In the genomic region with DNA sequence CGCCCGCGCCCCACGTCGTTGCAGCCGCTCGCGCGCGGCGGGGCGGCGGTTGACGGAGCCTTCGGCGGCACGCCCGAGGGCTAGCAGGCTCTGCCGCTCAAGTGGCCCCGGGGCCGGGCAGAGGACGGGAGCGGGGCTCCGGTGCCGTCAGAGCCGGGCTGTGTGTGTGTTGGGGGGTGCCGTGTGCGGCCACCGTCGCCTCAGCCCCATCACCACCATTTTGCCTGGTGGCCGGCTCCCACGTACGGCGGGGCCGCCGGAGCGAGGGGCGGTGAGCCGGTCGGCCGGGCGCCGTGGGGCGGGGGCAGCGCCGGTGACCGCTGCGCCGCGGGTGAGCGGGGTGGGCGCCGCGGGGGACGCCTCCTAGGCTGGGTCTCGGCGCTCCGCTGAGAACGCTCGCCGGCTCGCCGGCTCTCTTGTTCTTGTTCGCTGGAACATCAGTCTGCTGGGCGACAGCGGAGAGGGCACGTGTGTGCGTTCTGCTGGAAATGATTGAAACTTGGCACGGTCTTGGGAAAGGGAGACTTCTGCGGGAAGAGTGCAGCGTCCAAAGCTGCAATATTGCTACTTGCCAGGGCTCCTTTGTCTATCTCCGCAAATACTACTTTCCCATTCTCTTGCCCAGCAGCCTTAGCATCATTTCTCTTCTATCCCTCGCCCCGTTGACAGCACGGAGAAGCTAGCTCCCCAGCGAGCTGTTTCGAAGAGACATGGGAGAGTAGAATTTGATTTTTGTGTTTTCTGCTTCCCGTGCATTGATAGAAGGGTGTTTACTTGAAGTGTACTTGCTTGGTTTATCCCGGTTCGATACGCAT, we compare ENCODE assay signal across 8 mouse cellular contexts. TPM values are rescaled to one million over a fixed set of nuclear protein-coding genes. Genes with fewer than 3 reads are reported as not detected.
DNase-seq lines count a peak whose midpoint lies in the region; ATAC-seq lines count a peak whose summit lies in the region.

No protein-coding gene starts in this region.

- peak overlapping the region; percentile 64 for H3K4me3 ChIP-seq in limb, embryonic 12.5 days (replicated peaks)
- peak overlapping the region; percentile 64 for H3K4me3 ChIP-seq in midbrain, embryonic 13.5 days (replicated peaks)

- H3K9ac ChIP-seq in limb, embryonic 12.5 days (replicated peaks), result peak overlapping the region; percentile 78
- H3K9ac ChIP-seq in midbrain, embryonic 13.5 days (replicated peaks), result peak overlapping the region; percentile 83

- ATAC-seq in limb, embryonic 12.5 days (ENCODE audit: insufficient number of reproducible peaks, insufficient read depth, low FRiP score, low TSS enrichment, low read depth), result peak; percentile 40; the same call in 1 of the 2 replicates
- peak; percentile 70 for ATAC-seq in midbrain, embryonic 13.5 days
- ATAC-seq in megakaryocyte-erythroid progenitor cell, adult 5-6 weeks (replicated peaks; ENCODE audit: low FRiP score, low TSS enrichment, poor library complexity, severe bottlenecking), result no peak

- peak overlapping the region; percentile 55 for H3K4me2 ChIP-seq in limb, embryonic 12.5 days
- peak overlapping the region; percentile 48 for H3K4me2 ChIP-seq in midbrain, embryonic 13.5 days (replicated peaks)

- 13% methylated on average over 68 of the region's 81 CpGs for WGBS in limb, embryonic 12.5 days
- 22% methylated on average over 68 of the region's 81 CpGs for WGBS in midbrain, embryonic 13.5 days

- H3K4me1 ChIP-seq in limb, embryonic 12.5 days (replicated peaks), result no peaks in the 10 kb centered on the region
- H3K4me1 ChIP-seq in midbrain, embryonic 13.5 days (replicated peaks), result no peaks in the 10 kb centered on the region

- peak; percentile 11 for DNase-seq in adrenal gland, postnatal 10 days
- peak; percentile 26 for DNase-seq in cerebellum, adult 8-10 months
- peak; percentile 13 for DNase-seq in forelimb bud, embryonic 11.5 days (ENCODE audit: low read depth, low spot score)
- peak; percentile 10 for DNase-seq in kidney, adult 18-20 months
- peak; percentile 46 for DNase-seq in testis, postnatal 10 days (ENCODE audit: low spot score)

- no peaks in the 10 kb centered on the region for H3K9me3 ChIP-seq in limb, embryonic 12.5 days
- H3K9me3 ChIP-seq in midbrain, embryonic 13.5 days, result no peaks in the 10 kb centered on the region

- no peaks in the 10 kb centered on the region for H3K27me3 ChIP-seq in limb, embryonic 12.5 days
- H3K27me3 ChIP-seq in midbrain, embryonic 13.5 days, result no peaks in the 10 kb centered on the region

- H3K27ac ChIP-seq in limb, embryonic 12.5 days, result peak overlapping the region; percentile 86
- H3K27ac ChIP-seq in midbrain, embryonic 13.5 days, result peak overlapping the region; percentile 92

- no peaks in the 10 kb centered on the region for H3K36me3 ChIP-seq in limb, embryonic 12.5 days
- H3K36me3 ChIP-seq in midbrain, embryonic 13.5 days, result no peaks in the 10 kb centered on the region

RNA-seq across cellular contexts. Expression of a gene that starts 1.2 kb away (rescaled TPM):
- total RNA-seq in adrenal gland, postnatal 10 days (2021), result 1 to 10 TPM; 1.4 to 2.6 TPM
- 19.3 and 21.9 TPM in 2 replicates for polyA plus RNA-seq in limb, embryonic 12.5 days (2016; fragmentation: Nextera tagmentation; extraction: Ambion mirVana)
- 35.2 and 35.7 TPM in 2 replicates for polyA plus RNA-seq in midbrain, embryonic 13.5 days (2015; fragmentation: Nextera tagmentation; extraction: Ambion mirVana)
- 0.11 TPM in 1 of 2 replicates, not detected in the other for total RNA-seq in megakaryocyte-erythroid progenitor cell, adult 5-6 weeks (2014; fragmentation: Nextera tagmentation)
- total RNA-seq in megakaryocyte-erythroid progenitor cell, adult 5-6 weeks (2017), result not detected in 2 replicates
